Mouse (Mus musculus): ENCODE data around the gene Gm9774. TPM values are rescaled to one million over a fixed set of nuclear protein-coding genes. Genes with fewer than 3 reads are reported as not detected.

Gm9774 gene
- polyA plus RNA-seq, 1 experiment, result 44.7 TPM

DNA sequence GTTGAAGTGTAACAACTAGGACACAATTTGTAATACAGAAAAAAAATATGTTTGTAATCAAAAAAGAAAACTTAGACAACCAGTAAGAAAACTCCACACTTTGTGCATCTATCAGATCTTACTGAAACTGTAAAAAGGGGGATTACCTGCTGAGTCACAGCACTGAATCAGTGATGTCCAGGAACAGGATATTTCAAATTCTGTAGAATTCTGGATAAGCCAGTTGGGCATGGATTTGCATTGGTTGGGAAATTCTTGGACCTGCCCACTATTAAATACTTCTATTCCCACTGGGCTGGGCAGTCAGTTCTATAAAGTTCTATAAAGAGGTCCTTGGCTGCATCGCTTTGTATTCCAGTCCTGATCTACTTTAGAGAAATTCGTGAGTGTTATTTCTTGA, 11.4 kb downstream of the Gm9774 start, which contains the start of gene Sprr2j-ps:
Gene Sprr2j-ps, plus strand, starts transcription at position 301 of the 400 bp plus-strand sequence.
- no peaks in the 10 kb centered on the region for H3K4me1 ChIP-seq (ENCODE audit: control insufficient read depth, insufficient read depth, low read length)
- no peak within 1 kb of the TSS for H3K27ac ChIP-seq (ENCODE audit: control insufficient read depth, insufficient read depth, low read depth, low read length, poor library complexity)
- no peak within 1 kb of the TSS for H3K4me3 ChIP-seq (replicated peaks; ENCODE audit: control insufficient read depth, low read depth, low read length)
- no peak for TF ChIP-seq POLR2A (IDR thresholded peaks at IDR 0.05; ENCODE audit: borderline replicate concordance, control insufficient read depth, low read depth, low read length)
- no peak for TF ChIP-seq CTCF (IDR thresholded peaks at IDR 0.05; ENCODE audit: control insufficient read depth, insufficient read depth, low read length)
- 84% methylated on average over 2 of the region's 2 CpGs for WGBS

DNA sequence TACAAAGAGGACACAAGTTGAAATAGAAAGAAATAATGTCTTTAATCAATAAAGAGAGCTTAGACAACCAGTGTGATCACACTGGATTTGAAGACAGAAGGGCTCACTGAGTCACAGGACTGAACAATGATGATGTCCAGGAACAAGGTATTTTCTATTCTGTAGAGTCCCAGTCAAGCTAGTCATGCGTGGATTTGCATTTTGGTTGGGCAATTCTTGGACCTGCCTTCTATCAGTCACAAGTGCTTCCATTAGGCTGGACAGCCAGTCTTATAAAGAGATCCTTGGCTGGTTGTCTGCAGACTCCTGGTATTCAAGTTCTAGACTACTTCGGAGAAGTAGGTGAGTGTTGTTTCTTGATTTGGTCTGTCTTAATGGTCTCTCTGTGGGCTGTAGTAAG, 21.5 kb downstream of the Gm9774 start, which contains the start of gene Sprr2i:
Gene Sprr2i, plus strand, starts transcription at position 301 of the 400 bp plus-strand sequence.
- WGBS, result 75% methylated on average over 2 of the region's 2 CpGs
- no peak within 1 kb of the TSS for H3K27ac ChIP-seq (ENCODE audit: control insufficient read depth, insufficient read depth, low read depth, low read length, poor library complexity)
- no peaks in the 10 kb centered on the region for H3K4me1 ChIP-seq (ENCODE audit: control insufficient read depth, insufficient read depth, low read length)
- no peak within 1 kb of the TSS for H3K4me3 ChIP-seq (replicated peaks; ENCODE audit: control insufficient read depth, low read depth, low read length)
- TF ChIP-seq POLR2A (IDR thresholded peaks at IDR 0.05; ENCODE audit: borderline replicate concordance, control insufficient read depth, low read depth, low read length), result no peak
- TF ChIP-seq CTCF (IDR thresholded peaks at IDR 0.05; ENCODE audit: control insufficient read depth, insufficient read depth, low read length), result no peak

DNA sequence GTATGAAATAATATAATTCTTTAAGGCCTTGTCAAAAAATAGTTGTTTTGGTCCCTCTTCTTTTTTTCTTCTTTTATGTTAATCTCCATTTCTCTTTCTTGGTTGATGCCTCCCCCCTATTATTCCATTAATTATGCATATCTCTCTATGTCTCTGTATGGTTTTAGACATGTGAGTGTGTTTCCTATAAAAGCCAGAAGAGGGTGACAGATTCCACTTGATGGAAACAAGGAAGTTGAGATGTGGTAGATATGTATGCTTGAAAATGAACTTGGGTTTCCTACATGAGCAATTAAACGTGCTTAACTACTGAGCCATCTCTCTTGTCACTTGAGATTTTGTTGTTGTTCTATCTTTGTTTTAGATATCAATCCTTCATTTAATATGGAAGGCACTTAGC, 34.9 kb downstream of the Gm9774 start:
- H3K4me1 ChIP-seq (ENCODE audit: control insufficient read depth, insufficient read depth, low read length), result no peaks in the 10 kb centered on the region
- TF ChIP-seq POLR2A (IDR thresholded peaks at IDR 0.05; ENCODE audit: borderline replicate concordance, control insufficient read depth, low read depth, low read length) (no peak), CTCF (IDR thresholded peaks at IDR 0.05; ENCODE audit: control insufficient read depth, insufficient read depth, low read length) (no peak)
- no peak overlapping the region for H3K4me3 ChIP-seq (replicated peaks; ENCODE audit: control insufficient read depth, low read depth, low read length)
- WGBS, result 16% methylated on average over 1 of the region's 1 CpGs
- no peak overlapping the region for H3K27ac ChIP-seq (ENCODE audit: control insufficient read depth, insufficient read depth, low read depth, low read length, poor library complexity)

DNA sequence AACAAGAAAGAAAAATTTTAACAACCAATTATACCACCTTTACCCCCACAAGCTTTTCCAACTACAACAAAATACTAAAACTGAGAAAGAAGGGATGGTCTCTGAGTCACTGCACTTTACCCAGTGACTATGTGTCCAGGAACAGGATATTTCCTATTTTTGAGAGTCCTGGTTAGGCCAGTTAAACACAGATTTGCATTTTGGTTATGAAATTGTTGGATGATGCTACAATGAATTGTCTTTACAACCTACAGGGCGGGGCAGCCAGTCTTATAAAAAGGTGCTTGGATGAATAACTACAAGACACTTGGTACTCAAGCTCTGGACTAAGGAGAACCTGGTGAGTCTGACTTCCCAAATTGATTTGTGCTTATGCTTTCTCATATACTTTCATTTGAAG, 43.8 kb downstream of the Gm9774 start, which contains the start of gene Sprr2h:
Gene Sprr2h, plus strand, starts transcription at position 301 of the 400 bp plus-strand sequence.
- TF ChIP-seq POLR2A (IDR thresholded peaks at IDR 0.05; ENCODE audit: borderline replicate concordance, control insufficient read depth, low read depth, low read length) (no peak), CTCF (IDR thresholded peaks at IDR 0.05; ENCODE audit: control insufficient read depth, insufficient read depth, low read length) (no peak)
- no peak within 1 kb of the TSS for H3K4me3 ChIP-seq (replicated peaks; ENCODE audit: control insufficient read depth, low read depth, low read length)
- 65% methylated on average over 1 of the region's 1 CpGs for WGBS
- H3K4me1 ChIP-seq (ENCODE audit: control insufficient read depth, insufficient read depth, low read length), result no peaks in the 10 kb centered on the region
- H3K27ac ChIP-seq (ENCODE audit: control insufficient read depth, insufficient read depth, low read depth, low read length, poor library complexity), result no peak within 1 kb of the TSS

Other genes starting within 250 kb of the Gm9774 start
- not detected in 2 replicates for gene Sprr2a1, start 213.6 kb downstream of the Gm9774 start, polyA plus RNA-seq (2011; ENCODE audit: insufficient read depth, insufficient read length, low replicate concordance, missing spikeins)
- not detected in 2 replicates for gene Sprr2a2, start 213.5 kb downstream of the Gm9774 start, polyA plus RNA-seq (2011; ENCODE audit: insufficient read depth, insufficient read length, low replicate concordance, missing spikeins)
- not detected in 2 replicates for gene Sprr2a3, start 144.0 kb downstream of the Gm9774 start, polyA plus RNA-seq (2011; ENCODE audit: insufficient read depth, insufficient read length, low replicate concordance, missing spikeins)
- gene Sprr2b, start 112.8 kb downstream of the Gm9774 start, polyA plus RNA-seq (2011; ENCODE audit: insufficient read depth, insufficient read length, low replicate concordance, missing spikeins), result not detected in 2 replicates
- not detected in 2 replicates for gene Sprr2d, start 90.3 kb downstream of the Gm9774 start, polyA plus RNA-seq (2011; ENCODE audit: insufficient read depth, insufficient read length, low replicate concordance, missing spikeins)
- gene Sprr2e, start 77.3 kb downstream of the Gm9774 start, polyA plus RNA-seq (2011; ENCODE audit: insufficient read depth, insufficient read length, low replicate concordance, missing spikeins), result not detected in 2 replicates
- not detected in 2 replicates for gene Sprr2f, start 64.2 kb downstream of the Gm9774 start, polyA plus RNA-seq (2011; ENCODE audit: insufficient read depth, insufficient read length, low replicate concordance, missing spikeins)
- gene Sprr2h, start 43.7 kb downstream of the Gm9774 start, polyA plus RNA-seq (2011; ENCODE audit: insufficient read depth, insufficient read length, low replicate concordance, missing spikeins), result not detected in 2 replicates
- gene Sprr2i, start 21.4 kb downstream of the Gm9774 start, polyA plus RNA-seq (2011; ENCODE audit: insufficient read depth, insufficient read length, low replicate concordance, missing spikeins), result not detected in 2 replicates
- gene Sprr2j-ps, start 11.3 kb downstream of the Gm9774 start, polyA plus RNA-seq (2011; ENCODE audit: insufficient read depth, insufficient read length, low replicate concordance, missing spikeins), result not detected in 2 replicates
- gene Sprr2k, start 3.2 kb upstream of the Gm9774 start, polyA plus RNA-seq (2011; ENCODE audit: insufficient read depth, insufficient read length, low replicate concordance, missing spikeins), result not detected in 2 replicates
- not detected in 2 replicates for gene Sprr1b, start 9.4 kb upstream of the Gm9774 start, polyA plus RNA-seq (2011; ENCODE audit: insufficient read depth, insufficient read length, low replicate concordance, missing spikeins)
- gene Sprr3, start 29.3 kb upstream of the Gm9774 start, polyA plus RNA-seq (2011; ENCODE audit: insufficient read depth, insufficient read length, low replicate concordance, missing spikeins), result not detected in 2 replicates
- not detected in 2 replicates for gene Sprr1a, start 56.5 kb upstream of the Gm9774 start, polyA plus RNA-seq (2011; ENCODE audit: insufficient read depth, insufficient read length, low replicate concordance, missing spikeins)
- gene Sprr4, start 71.1 kb upstream of the Gm9774 start, polyA plus RNA-seq (2011; ENCODE audit: insufficient read depth, insufficient read length, low replicate concordance, missing spikeins), result not detected in 2 replicates
- gene 2310046K23Rik, start 105.1 kb upstream of the Gm9774 start, polyA plus RNA-seq (2011; ENCODE audit: insufficient read depth, insufficient read length, low replicate concordance, missing spikeins), result not detected in 2 replicates
- not detected in 2 replicates for gene Ivl, start 144.3 kb upstream of the Gm9774 start, polyA plus RNA-seq (2011; ENCODE audit: insufficient read depth, insufficient read length, low replicate concordance, missing spikeins)
- gene Smcp, start 159.6 kb upstream of the Gm9774 start, polyA plus RNA-seq (2011; ENCODE audit: insufficient read depth, insufficient read length, low replicate concordance, missing spikeins), result not detected in 2 replicates
- gene 2210017I01Rik, start 178.1 kb upstream of the Gm9774 start, polyA plus RNA-seq (2011; ENCODE audit: insufficient read depth, insufficient read length, low replicate concordance, missing spikeins), result not detected in 2 replicates
- not detected in 2 replicates for gene Lce6a, start 192.2 kb upstream of the Gm9774 start, polyA plus RNA-seq (2011; ENCODE audit: insufficient read depth, insufficient read length, low replicate concordance, missing spikeins)
- gene Lce1a1, start 218.9 kb upstream of the Gm9774 start, polyA plus RNA-seq (2011; ENCODE audit: insufficient read depth, insufficient read length, low replicate concordance, missing spikeins), result not detected in 2 replicates
- not detected in 2 replicates for gene Lce1b, start 227.5 kb upstream of the Gm9774 start, polyA plus RNA-seq (2011; ENCODE audit: insufficient read depth, insufficient read length, low replicate concordance, missing spikeins)
- gene Lce1a2, start 240.9 kb upstream of the Gm9774 start, polyA plus RNA-seq (2011; ENCODE audit: insufficient read depth, insufficient read length, low replicate concordance, missing spikeins), result not detected in 2 replicates
- not detected in 2 replicates for gene Lce1c, start 249.8 kb upstream of the Gm9774 start, polyA plus RNA-seq (2011; ENCODE audit: insufficient read depth, insufficient read length, low replicate concordance, missing spikeins)